Mouse (Mus musculus): ENCODE data around the gene Pgk2. TPM values are rescaled to one million over a fixed set of nuclear protein-coding genes. Genes with fewer than 3 reads are reported as not detected.
"Not testable (repeated sequence)": the region's sequence is repeated elsewhere in the genome, so short reads cannot be mapped to it uniquely, and the experiment has no call there.

Gene Pgk2
- total RNA-seq (2021) = not detected
- long read RNA-seq, experiment 1 = 0 reads
- long read RNA-seq, experiment 2 = 0 reads

DNA sequence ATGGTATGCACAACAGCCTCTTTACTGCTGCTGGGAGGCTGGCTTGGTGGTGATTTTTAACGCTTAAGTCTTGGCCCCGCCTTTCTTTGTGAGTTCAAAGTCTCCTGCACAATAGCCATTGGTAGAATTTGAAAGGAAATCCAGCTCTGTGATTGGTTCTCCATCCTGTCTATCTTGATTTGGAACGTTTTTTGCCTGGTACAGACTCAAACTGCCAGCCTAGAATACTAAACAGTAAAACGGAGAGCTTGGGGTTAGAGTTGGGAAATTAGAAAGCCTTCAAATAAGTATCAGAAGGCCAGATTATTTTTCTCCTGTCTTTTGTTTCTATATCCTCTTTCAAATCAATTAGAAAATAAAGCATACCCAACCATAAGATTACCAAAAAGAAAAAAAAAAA lies at the start of gene Pgk2:
Gene Pgk2 (minus strand): TSS at position 101 of the 400 bp plus-strand sequence.
- DNase-seq = no peak

DNA sequence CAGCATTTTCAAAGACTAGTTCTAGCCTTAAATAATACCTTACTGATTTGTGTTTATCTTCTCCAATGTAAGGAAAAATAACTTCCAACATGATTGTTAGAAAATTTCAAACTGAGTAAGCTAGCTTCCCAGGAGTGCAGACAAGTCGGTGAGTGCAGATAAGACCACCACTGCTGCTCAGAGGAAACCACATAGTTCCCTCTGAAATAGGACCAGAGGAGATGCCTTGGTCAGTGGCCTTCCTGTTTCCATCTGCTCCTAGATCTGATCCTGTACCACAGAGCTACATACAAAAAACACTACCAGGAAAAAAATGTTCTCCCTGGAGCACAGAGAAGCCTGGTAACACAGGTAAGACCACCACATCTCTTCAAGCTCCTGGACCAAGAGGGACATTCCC lies 44.0 kb upstream of the Pgk2 start:
- no peak for DNase-seq

DNA sequence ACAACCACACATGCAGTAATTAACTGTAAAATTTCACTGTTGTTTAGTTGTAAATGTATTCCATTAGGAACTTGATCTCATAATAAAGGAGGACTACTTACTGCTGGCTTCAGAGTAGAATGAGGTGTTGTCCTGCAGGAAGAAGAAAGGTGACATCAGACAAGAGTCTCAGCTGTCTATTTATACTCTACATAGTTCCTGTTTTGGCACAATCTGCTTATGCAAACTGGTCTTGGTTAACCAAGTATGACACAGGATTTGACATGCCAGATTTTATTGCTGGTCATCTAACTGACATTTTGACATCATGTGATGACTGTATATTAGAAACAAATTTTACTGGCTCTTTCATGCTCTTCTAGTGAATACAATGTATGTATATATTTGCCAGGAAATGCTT lies 33.7 kb upstream of the Pgk2 start, which contains the start of gene Crisp3:
Gene Crisp3 (minus strand): TSS at position 154 of the 400 bp plus-strand sequence.
- no peak for DNase-seq

DNA sequence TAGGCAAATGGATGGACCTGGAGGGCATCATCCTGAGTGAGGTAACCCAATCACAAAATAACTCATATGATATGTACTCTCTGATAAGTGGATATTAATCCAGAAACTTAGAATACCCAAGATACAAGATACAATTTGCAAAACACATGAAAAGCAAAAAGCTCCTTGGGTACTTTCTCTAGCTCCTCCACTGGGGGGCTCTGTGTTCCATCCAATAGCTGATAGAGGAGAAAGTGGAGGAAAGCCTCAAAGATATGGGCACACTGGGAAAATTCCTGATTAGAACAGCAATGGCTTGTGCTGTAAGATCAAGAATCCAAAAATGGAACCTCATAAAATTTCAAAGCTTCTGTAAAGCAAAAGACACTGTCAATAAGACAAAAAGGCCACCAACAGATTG lies 6.6 kb downstream of the Pgk2 start:
- not testable (repeated sequence) for DNase-seq

DNA sequence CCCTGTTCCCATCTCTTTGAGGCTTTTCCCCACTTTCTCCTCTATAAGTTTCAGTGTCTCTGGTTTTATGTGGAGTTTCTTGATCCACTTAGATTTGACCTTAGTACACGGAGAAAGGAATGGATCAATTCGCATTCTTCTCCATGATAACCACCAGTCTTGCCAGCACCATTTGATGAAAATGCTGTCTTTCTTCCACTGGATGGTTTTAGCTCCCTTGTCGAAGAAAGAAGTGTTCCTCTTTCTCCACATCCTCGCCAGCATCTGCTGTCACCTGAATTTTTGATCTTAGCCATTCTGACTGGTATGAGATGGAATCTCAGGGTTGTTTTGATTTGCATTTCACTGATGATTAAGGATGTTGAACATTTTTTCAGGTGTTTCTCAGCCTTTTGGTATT lies 18.2 kb downstream of the Pgk2 start:
- DNase-seq = not testable (repeated sequence)

DNA sequence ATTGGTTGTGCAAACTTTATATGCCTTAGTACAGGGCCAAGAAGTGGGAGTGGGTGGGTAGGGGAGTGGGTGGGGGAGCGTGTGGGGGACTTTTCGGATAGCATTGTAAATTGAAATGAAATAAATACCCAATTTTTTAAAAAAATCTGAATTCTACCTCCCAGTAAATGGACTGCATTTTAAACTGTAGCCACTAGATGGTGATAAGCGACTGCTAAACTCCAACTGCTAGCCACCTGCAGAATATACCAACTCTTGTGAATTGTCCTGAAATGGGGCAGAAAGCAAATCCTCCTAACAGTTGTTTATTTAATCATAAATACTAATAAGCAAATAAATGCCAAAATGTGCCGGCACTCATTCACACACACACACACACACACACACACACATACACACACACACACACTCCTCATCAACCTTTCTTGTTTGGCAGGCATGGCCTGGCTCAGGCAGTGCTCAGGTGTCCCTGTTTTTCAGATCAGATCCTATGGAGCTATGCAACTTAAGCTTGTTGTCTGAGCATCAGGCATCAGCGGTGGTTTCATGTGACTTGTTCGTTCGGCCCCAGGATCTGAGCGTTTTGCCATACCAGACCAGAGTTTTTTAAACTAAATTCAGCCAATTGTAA lies 50.6 kb downstream of the Pgk2 start:
- not testable (repeated sequence) for DNase-seq

Other genes starting within 250 kb of the Pgk2 start
- gene AC192777.2, start 113.2 kb downstream of the Pgk2 start, total RNA-seq (2021) = not detected
- not detected for gene Crisp3, start 33.6 kb upstream of the Pgk2 start, total RNA-seq (2021)
- gene Crisp1, start 110.6 kb upstream of the Pgk2 start, total RNA-seq (2021) = not detected